Mouse (Mus musculus) left cerebral cortex, adult 11 months (tissue): ENCODE data around the gene Tsen54.
"Not testable (repeated sequence)": the region's sequence is repeated elsewhere in the genome, so short reads cannot be mapped to it uniquely, and the experiment has no call there.

Source experiments
- DNase-seq: peaks from one replicate; pipeline ENCODE4 v3.0.0; 2022; ENCODE audit warnings: low spot score

Tsen54 gene

DNA sequence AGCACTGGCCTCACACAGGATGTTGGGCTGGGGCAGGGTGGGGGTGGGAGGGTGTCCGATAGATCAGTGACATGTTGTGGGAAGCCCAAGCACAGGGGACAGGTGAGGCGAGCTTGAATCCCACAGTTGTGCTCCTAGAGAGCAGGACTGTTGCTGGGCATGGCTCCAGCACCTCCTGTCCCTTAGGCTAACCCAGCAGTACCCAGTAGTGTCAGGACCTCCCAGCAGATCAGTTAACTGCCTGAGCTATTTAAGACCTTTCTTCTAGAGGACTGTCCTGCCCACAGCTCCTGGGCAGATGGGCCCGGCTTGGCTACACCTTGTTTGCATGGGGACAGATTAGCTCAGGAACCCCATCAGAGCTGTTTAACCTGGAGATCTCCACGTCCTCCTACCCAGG, 14.5 kb downstream of the Tsen54 start:
- no peak for DNase-seq

DNA sequence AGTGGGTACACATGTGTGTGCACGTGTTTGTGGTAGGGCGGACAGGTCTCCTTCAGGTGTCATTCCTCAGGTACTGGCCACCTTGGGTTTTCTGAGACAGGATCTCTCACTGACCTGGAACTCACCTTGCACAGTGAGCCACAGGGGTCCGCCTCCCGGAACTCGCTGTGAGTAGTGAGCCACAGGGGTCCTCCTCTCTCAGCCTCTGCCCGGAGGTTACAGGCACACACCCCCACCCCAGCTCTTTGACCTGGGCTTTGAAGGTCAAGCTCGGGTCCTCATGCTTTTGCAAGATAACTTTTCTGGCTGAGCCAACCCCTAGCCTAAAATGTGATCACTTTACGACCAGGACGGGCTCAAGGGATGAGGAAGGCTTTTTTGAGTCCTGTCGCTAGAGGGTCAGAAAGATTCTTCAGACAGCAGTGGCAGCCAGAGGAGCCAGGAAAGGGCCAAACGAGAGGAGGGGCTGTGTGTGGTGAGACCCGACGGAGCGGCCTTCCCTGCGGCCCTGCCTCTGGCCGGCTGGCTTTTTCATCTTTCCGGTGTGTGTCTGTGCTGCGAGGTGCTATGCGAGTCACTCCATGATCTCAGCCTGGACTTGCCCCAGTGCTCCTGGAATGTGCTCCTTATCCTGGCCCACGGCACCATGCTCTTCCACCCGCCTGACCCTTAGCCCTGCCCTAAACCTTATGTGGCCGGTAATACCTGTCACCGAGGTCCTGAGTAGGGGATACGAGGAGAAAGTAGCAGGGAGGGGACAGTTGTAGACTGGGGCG, 16.2 kb downstream of the Tsen54 start:
- no peak for DNase-seq

DNA sequence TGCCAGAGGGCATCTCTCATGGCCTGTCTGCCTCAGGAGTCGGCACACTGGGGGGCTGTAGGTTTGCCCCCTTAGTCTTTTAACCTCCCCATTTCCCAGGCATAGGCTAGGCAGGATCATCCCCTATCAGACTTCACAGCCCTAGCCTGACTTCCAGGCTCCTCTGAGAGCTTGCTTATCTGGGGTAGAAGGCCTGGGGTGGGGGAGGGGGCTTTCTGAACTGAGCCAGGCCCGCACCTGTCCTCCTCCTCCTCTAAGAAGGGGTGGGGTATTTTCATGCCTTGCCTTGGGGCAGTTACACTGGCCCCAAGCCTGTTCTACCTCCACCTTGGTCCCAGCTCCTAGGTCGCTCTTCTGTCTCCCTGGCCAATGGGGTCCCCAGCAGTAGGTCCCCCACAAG, 17.0 kb downstream of the Tsen54 start:
- DNase-seq = no peak

DNA sequence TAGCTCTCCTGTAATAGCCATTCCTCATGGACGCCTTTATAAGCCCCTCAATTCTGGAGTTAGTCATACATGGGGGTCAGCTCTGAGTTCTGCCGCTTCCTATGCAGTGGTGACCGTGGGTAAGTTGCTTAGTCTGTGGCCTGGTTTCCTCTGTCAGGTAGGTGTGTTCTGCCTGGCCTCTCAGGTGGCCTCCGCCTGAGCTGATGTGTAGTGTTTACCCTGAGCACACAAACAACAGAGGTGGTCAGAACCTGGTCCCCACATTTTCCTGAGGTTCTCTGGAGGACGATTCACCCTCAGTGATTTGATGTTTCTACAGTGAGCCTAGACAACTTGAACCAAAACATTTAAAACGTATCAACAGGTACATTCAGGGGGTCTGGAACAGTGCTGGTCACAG, 17.5 kb downstream of the Tsen54 start:
- no peak for DNase-seq

DNA sequence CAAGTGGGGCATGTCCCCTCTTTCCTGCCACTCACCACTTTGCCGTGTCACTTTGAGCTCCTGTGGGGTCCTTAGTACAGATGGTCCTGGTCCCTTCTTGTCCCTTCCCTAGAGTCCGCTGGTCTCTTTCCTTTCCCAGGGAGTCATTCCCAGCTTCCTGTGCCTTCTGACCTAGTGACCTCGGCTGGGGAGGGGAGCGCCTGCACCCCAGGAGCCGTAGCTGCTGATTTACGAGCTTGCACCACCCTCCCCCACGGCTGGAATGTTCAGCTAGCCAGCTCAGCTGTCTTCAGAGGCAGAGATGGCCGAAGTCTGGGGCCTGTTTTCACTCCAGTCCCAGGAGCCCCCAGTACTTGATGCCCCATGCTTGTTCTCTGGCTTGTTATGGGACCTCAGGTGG, 18.0 kb downstream of the Tsen54 start:
- no peak for DNase-seq

DNA sequence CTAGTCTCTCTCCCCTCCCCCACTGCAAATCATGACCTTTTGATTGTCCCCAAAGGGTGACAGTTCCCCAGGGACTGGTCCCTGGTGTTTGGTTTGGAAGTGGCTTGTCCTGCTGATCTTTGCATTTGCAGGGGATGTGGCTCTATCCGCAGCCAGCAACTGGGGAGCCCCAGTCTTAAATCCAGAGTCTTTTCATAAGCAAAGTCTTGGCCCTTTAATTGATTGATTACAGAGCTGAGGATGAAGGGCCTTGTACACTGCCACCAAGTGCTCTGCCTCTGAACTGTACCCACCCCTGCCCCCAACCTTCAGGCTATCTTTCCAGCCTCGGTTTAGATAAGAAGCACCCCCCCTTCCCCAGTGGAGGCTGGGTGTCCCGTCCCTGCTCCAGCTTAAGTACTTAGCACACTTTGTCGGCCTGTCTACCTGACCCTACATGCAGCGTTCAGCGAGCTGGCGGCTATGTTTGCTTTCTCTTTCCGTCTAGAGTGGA, 18.5 kb downstream of the Tsen54 start:
- DNase-seq = no peak

DNA sequence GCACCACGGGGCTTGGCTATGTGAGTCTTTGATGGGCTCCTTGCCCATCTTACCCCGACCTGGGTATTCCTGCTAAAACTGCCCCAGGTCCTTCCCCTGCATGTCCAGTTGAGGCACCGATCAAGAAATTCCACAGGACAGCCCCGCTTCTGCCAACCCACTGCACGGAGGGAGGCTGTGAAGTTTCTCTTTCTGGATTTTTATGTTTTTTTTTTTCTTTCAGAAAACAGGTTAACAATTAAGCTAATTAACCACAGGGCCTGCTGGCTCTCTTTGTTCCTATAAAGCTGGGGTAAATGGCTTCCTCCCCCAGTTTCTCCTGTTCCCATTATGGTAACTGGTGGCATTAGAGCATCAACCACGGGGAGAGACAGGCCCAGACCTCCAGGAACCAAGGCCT, 19.5 kb downstream of the Tsen54 start:
- DNase-seq = no peak

DNA sequence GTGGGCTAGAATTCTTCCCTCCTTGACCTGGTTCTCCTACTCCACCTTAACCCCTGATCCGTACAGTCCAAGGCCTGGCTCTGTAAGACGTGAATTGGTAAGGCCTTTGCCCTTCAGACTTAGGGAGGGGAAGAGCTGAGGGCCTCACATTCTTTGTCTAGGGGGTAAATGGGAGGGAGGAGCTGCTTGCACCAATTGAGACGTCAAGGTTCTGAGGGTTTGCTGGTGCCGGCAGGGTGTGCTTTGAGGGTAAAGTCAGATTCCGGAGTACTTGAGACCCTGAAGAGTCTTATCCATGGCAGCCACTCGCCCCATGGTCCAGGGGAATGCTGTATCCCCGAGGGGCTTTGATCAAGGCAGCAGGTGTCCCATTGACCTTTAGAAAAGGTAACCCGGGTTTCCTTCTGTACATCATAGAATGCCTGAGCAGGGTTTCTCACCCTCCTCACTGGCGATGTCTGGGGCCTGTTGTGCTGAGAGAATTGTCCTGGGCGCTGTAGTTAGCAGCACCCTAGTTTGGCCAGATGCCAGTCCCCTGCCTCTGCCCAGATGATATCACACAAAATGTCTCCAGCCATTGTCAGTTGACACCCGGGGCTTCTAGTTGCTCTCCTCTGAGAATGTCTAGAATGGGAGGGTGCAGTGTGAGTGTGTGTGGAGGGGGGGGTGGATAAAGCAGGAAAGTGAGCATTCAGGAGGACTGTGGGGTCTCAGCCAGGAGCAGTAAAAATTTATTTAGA, 22.3 kb downstream of the Tsen54 start:
- DNase-seq = no peak

DNA sequence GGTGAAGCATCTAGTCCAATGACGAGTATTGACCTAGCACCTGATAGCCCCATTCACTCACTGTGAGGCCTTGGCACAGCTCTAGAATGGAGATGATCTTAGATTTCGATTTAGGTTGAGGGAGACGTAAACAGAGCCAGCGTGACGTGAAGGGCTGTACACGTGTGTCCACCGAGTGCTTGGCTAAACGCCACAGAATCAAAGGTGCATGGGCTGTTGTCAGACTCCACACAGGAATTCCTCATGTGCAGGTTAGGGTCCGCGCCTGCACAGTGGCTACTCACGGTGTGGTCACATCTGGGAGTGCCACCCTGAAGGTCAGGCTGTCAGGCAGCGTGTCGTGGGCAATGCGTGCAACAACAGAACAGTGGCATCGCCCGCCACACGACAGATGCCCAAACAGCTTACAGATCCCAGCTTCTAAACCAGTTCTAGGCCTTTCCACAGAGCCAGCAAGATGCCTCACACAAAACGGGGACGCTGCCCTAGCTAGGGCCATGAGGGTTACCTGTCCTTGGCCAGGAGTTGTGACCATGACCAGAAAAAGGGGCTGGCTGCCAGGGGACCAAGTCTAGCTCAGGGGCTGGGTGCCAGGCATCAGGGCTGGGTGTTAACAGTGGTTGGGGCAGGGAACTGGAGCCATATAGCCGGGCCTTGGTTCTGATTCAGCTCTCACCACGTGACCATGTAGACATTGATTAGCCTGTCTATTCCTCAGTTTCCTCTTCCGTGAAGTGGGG, 23.3 kb downstream of the Tsen54 start:
- no peak for DNase-seq

DNA sequence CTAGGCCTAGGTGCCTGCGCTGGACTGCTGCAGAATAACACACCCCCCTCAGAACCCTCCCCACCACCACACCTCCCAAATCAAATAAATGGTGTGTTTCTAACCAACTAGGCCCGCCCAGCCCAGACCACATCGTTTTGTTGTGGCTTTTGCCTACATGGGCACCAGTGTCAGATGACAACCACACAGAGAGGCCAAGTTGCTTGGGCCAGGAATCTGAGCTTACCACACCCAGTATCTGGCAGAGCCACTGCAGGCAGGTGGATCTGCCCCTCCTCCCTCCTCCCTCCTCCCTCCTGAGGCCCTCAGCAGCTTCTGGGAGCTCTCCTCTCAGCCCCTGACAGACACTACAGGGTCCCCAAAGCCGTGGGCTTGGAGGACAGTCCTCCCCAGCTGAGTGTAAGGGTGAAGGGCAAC, 24.4 kb downstream of the Tsen54 start:
- DNase-seq = no peak

DNA sequence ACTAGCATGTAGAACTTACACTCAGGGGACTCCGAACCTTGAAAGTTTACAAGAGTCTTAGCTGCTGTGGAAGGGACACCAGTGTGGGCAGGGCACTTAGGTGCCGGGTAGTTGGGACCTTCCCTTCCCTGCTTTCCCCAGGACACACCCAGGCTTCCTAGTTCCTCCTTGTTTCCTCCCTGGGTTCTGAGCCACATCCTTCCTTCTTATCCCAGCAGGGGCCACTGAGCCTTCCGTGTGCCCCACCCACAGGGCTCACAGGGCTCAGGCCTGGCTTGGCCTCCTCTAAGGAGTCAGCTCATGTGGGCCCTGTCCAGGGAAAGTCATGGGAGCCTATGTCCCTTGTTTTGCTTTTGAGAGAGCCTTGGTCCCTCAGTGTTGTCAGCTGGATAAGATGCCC, 25.2 kb downstream of the Tsen54 start:
- DNase-seq = no peak

DNA sequence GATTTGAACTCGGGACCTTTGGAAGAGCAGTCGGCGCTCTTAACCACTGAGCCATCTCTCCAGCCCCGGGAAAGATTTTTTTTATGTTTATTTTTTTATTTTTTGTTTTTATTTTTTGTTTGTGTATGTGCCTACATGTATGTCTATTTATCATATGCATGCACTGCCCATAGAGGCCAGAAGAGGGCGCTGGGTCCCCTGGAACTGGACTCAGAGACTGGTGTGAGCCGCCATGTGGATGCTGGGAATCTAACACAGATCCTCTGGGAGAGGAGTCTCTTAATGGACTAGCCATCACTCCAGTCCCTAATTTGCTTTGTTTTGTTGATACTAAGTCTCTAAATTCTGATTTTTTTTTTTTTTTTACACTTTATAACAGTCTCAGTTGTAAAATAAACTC, 26.5 kb downstream of the Tsen54 start:
- no peak for DNase-seq

DNA sequence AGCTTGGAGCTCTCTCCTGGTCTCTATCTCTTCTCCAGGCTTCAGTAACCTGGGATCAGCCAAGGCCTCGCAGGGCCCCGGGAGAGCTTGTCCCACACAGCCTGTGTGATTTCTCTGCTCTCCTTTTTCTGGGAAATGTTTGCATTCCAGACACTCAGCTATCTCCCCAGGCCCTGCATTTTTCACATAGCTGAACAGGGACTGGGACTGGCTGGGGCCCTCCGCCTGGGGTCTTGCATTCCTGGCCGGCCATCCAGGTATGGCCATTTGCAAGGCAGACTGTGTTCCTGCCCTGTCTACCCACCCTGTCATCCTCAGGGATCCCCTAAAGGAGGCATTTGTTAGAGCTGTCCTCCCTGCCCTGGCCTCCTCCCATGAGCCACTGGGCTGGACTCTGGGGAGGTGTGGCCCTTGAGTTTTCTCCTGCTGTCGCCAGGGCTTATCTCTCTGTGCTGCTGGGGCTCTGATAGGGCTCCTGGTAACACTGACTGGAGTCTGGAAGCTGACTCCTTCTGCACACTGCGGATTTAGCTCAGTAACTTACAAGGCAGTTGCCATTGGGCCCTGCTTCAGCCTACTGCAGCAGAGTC, 27.5 kb downstream of the Tsen54 start:
- DNase-seq = no peak

DNA sequence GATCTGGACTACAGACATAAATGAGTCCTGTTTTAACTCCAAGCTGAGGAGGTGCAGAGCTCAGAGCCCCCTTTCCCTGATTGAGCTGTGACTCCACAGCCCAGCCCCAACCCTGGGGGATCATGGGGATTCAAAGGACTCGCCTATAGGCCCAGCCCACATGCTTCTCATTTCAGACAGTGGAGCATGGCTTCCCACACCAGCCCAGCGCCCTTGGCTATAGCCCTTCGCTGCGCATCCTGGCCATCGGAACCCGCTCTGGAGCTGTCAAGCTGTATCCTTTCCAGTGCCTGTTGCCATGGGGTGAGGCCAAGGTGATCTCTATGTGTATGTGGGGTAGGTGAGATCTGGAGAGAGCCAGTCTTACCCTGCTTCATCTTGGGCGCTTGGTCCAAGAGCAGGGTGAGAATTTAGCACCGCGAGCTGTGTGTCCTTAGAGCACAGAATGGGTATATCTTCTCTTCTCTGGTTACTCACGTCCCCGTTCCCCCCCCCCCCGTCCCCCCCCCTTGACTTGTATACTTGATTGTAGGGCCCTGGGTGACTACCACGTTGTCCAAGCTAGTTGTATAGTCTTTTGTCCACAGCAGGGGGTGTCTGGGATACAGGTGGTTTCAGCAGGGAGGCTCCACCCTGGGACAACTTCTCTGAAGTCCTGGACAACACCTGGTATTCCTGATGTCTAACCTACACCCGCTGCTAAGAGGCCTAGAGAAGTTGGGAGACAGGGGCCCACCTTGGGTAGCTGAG, 28.8 kb downstream of the Tsen54 start:
- no peak for DNase-seq

DNA sequence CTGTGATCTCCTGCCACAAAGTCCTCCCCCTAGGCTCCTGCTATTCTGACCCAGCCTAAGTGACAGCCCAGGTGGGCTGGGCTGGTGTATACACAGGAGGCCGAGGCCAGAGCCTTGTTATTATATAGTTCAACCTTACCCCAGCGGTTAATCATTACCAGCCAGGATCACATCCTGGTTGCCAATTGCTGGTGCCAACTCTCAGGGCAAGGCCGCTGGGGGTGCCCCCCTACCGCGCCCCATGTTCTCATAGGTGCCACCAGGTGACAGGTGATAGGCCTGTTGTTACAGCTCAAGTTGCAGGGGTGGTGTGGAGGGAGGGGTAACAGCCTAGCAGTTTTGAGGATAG, 29.3 kb downstream of the Tsen54 start:
- no peak for DNase-seq

DNA sequence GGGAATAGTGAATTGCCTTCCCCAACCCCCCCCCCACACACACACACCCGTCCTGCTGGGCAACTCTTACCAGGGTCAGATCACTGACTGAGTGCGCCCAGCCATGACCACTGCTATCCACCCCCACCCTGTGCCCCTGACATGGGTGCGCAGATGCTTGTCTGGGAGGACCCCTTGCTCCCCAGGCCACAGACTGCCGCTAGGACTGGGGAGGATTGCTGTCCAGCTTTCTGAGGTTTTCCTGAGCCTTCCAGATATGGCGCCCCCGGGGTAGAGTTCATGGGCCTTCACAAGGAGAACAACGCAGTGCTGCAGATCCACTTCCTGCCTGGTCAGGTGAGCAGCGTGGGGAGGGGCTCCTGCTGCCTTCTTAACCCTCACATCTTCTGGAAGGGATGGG, 29.7 kb downstream of the Tsen54 start:
- DNase-seq = no peak

DNA sequence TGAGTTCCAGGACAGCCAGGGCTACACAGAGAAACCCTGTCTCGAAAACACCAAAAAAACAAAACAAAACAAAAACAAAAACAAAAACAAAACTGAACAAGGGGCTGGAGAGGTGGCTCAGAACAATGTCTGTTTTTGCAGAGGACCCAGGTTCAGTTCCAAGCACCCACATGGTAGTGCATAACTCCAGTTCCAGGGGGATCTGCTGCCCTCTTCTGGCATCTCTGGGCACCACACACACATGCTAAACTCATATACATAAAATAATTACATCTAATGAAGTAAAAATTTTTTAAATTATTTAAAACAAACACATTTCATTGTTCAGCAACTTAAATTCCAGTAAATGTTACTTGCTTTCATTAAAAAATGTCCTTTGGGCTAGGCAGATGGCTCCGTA, 31.3 kb downstream of the Tsen54 start:
- no peak for DNase-seq

DNA sequence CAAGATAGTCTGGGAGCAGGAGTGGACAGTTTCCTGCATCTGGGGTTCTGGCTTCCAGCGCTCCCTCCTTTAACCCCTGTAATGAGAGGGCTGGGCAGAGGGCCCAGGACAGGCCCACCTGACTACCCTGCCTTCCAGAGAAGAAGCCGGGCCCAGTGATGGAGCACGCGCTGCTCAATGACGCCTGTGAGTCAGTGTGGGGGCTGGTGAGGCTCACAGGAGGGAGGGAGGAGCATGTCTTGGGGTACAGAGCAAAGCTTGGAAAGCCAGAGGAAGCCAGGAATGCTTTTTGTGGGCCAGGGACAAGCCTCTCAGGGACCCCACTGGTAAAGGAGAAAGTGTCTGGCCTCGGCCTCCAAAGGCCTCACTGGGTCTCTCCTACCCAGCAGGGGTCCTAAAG, 40.1 kb downstream of the Tsen54 start:
- DNase-seq = no peak

DNA sequence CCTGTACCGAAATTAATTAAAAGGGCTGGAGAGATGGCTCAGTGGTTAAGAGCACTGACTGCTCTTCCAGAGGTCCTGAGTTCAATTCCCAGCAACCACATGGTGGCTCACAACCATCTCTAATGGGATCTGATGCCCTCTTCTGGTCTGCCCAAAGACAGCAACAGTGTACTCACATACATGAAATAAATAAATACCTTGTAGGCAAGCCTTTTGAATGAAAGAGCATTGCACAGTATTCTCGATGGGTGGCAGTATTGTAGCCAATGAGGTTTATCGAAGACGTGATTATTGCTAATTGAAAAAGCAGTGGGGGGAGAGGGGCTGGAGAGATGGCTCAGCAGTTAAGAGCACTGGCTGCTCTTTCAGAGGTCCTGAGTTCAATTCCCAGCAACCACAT, 42.6 kb downstream of the Tsen54 start:
- not testable (repeated sequence) for DNase-seq

DNA sequence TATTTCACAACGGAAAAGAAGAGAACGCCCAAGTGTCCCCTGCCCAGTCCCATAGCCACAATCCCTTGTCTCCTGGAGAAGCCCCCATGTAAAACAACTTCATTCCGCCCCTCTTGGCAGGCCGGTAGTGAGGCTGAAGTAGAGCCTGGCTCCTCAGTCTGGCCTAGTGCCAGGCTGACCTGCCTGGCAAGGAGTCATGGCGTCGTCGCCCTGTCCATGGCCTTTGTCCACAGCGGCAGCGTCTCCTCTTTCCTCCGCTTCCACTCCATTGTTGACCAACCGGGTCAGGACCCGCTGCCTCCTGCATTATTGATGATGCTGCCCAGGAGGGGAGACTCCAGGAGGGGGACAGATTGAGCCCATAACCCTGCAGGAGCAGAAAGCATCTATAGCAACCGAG, 43.4 kb downstream of the Tsen54 start:
- no peak for DNase-seq

DNA sequence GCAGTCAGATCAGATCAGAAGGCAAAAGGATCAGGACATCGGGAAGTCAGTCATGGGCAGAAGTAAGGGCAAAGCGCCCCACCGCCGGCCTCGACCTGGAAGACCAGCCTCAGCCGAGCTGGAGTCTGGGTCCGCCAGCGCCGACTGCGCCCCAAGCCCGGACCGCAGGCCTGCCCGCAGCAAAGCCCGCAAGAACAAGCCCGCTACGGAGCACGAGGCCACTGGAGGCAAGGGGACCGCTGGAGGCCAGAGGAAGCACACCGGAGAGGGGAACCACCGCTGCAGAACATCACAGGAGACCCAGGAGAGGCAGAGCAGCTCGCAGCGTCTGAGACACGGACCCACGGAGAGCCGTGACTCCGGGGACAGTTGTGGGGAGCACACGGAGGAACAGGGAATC, 43.8 kb downstream of the Tsen54 start, which contains the start of gene Myo15b:
Gene Myo15b (plus strand): TSS at position 53 of the 400 bp plus-strand sequence.
- no peak for DNase-seq
